Mouse (Mus musculus): ENCODE measurements around the gene Tectb. TPM values are rescaled to one million over a fixed set of nuclear protein-coding genes. Genes with fewer than 3 reads are reported as not detected.

Tectb gene
- polyA plus RNA-seq, 1 experiment from 2014 or later: not detected

DNA sequence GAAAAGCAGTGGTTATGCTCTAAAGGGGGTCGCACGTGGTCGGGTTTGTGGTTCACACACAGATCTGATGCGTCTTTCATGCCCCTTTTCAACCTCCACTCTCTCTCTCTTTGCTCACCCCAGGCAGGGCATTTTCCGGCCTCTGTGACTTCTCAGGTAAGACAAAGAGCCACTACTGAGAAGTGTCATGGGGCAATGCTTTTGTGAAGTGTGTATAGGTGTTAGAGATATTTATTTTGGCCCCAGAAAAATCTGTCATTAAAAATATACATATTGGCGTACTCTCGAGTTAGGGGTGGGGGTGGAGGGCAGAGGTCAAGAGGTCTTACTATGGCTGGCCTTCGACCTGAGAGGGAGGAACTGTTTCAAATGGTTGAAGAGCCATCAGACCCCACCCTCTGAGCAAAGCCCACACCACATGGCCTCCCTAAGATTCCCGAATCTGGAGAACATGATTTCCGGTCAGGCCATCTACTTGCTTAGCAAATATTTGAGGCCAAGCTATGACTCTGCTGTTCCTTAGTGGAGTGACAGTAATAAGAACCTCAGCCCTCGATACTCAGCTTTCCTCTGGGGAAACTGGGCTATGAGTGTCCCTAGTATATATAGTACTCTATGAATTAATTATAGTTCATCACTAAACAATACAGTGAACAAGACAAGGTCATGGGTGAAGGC is 13.3 kb downstream of the Tectb start:
- ATAC-seq (ENCODE audit: low FRiP score, low read depth): no peak
- no peaks in the 10 kb centered on the region for H3K4me1 ChIP-seq
- H3K4me3 ChIP-seq: no peak overlapping the region
- no peaks in the 10 kb centered on the region for H3K27me3 ChIP-seq (replicated peaks)
- 75% methylated on average over 11 of the region's 11 CpGs for whole genome bisulfite sequencing
- no peaks in the 10 kb centered on the region for H3K9me3 ChIP-seq
- H3K27ac ChIP-seq: no peak overlapping the region
- H3K4me2 ChIP-seq (replicated peaks): no peak overlapping the region
- no peak overlapping the region for H3K9ac ChIP-seq
- H3K36me3 ChIP-seq: no peaks in the 10 kb centered on the region

DNA sequence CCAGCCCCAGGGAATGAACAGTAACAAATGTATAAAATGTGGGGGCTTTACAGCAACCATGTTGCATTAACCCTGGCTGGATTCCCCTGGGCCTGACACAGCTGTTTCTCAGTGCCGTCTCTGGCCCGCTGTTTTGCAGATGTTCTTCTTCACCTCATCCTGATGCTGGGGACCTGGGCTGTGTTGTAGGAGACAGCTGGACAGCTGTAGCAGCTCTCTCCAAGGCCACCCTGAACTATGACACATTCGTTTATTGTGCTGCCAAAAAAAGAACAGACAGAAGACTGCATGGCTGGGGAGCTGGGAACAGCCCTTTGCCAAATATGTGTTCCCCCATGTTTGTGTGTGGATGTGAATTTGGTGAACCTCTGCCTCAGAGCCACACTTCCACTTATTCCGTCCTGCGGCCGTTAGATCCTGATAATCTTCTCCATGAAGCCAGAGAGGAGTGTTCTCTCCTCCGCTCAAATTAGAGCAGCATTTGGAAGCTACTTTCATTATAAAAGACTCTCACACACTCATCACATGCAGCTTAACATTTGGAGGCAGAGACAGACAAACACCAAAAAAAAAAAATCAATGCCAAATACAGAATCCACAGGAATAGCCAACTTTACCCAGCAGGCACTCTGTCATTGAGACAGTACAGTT is 14.1 kb downstream of the Tectb start:
- Histone ChIP-seq H3K36me3 (no peaks in the 10 kb centered on the region), H3K27me3 (replicated peaks) (no peaks in the 10 kb centered on the region), H3K9ac (no peak overlapping the region), H3K4me3 (no peak overlapping the region), H3K4me2 (replicated peaks) (no peak overlapping the region), H3K9me3 (no peaks in the 10 kb centered on the region), H3K4me1 (no peaks in the 10 kb centered on the region), H3K27ac (no peak overlapping the region)
- no peak for ATAC-seq (ENCODE audit: low FRiP score, low read depth)
- 79% methylated on average over 7 of the region's 7 CpGs for WGBS

DNA sequence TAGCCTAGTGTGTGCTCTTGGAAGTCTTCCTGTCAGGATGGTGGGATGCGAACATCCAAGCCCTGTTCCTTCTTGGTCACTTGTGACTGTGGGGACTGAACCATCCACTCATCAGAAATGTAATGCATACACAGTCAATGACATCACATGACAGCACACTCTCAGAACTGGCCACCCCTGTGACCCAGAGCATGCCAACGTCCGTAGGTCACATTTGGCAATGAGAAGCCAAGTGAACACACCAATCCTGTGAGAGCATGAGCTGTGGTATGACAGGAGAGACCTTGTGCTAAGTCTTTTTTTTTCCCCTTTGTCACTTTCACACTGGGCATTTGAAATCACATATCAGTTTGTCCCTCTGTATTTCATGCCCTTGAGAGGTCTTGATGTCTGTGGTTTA is 15.0 kb downstream of the Tectb start:
- Histone ChIP-seq H3K4me3 (no peak overlapping the region), H3K27ac (no peak overlapping the region), H3K9me3 (no peaks in the 10 kb centered on the region), H3K4me2 (replicated peaks) (no peak overlapping the region), H3K4me1 (no peaks in the 10 kb centered on the region), H3K27me3 (replicated peaks) (no peaks in the 10 kb centered on the region), H3K36me3 (no peaks in the 10 kb centered on the region), H3K9ac (no peak overlapping the region)
- ATAC-seq (ENCODE audit: low FRiP score, low read depth): no peak
- WGBS: 84% methylated on average over 3 of the region's 3 CpGs

DNA sequence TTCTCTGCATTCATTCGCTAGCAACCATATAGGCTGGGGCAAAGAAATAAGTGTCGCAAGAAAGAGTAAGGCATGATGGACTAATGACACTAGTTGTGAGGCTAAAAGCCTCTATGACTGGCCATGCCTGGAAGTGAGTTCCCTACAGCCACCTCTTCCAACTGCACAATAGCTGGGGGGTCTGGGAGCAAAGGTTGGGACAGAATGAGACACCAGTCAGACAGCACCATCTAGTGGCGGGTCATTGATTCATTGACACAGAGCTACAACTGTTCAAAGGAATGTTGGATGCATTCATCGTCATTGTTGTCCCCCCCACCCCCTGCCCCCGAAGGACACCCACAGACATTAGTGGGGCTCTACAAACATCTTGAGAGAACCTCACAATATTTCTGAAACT is 17.8 kb downstream of the Tectb start:
- peak; percentile 63; the same call in 1 of the 2 replicates for ATAC-seq (ENCODE audit: low FRiP score, low read depth)
- no peak overlapping the region for H3K4me3 ChIP-seq
- H3K9ac ChIP-seq: no peak overlapping the region
- no peaks in the 10 kb centered on the region for H3K4me1 ChIP-seq
- H3K27me3 ChIP-seq (replicated peaks): no peaks in the 10 kb centered on the region
- WGBS: 36% methylated on average over 5 of the region's 5 CpGs
- no peaks in the 10 kb centered on the region for H3K36me3 ChIP-seq
- peak overlapping the region; percentile 30; the same call in 1 of the 2 replicates for H3K4me2 ChIP-seq (replicated peaks)
- no peak overlapping the region for H3K27ac ChIP-seq
- no peaks in the 10 kb centered on the region for H3K9me3 ChIP-seq

DNA sequence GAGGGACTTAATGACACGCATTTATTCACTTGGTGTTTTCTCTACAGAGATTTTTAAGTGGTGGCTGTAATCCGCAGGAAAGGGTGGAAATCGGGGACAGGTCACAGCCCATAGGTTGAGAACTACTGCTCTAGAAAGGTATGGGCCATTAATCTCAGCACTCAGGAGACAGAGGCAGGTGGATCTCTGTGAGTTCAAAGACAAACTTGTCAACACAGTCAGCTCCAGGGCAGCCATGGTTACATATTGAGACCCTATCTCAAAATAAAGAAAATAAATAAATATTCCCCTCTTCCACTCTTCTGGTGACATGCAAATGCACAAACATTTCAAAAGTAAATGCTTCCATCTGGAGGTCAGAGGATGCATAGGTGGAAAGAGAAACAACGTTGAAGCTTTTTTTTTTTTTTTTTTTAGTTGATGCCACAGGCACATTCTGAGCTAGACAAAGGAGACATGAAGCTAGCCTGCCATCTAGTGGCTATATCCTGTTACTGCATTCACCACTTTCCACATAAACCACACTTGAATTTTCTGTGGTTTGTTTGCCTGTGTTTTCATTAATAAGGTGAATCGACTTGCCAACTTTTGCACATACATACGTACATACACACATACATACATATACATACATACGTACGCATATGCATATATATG is 26.1 kb downstream of the Tectb start:
- Histone ChIP-seq H3K4me1 (no peaks in the 10 kb centered on the region), H3K9me3 (no peaks in the 10 kb centered on the region), H3K4me3 (no peak overlapping the region), H3K27ac (no peak overlapping the region), H3K36me3 (no peaks in the 10 kb centered on the region), H3K9ac (no peak overlapping the region), H3K4me2 (replicated peaks) (no peak overlapping the region), H3K27me3 (replicated peaks) (no peaks in the 10 kb centered on the region; the same call in 1 of the 2 replicates)
- 41% methylated on average over 8 of the region's 8 CpGs for WGBS
- ATAC-seq (ENCODE audit: low FRiP score, low read depth): no peak

DNA sequence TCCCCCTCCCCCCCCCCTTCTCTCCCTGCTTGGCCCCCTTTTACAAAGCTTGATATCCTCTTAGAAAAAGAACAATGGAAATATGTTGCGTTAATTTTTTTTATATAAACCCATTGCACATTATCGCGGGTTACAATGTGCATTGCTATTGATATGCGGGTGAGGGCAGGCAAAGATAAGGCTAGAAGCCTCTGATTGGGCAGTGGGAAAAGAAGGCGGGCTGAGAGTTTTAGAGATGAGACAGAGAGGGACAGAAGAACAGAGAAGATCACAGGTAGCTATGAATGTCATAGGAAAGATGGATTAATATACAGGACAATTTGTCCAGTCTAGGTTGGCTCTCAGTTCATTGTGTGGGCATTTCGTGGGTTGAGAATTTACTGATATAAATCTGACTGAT is 26.7 kb downstream of the Tectb start:
- Histone ChIP-seq H3K9me3 (no peaks in the 10 kb centered on the region), H3K4me3 (no peak overlapping the region), H3K4me1 (no peaks in the 10 kb centered on the region), H3K4me2 (replicated peaks) (no peak overlapping the region), H3K9ac (no peak overlapping the region), H3K27me3 (replicated peaks) (no peaks in the 10 kb centered on the region; the same call in 1 of the 2 replicates), H3K27ac (no peak overlapping the region), H3K36me3 (no peaks in the 10 kb centered on the region)
- ATAC-seq (ENCODE audit: low FRiP score, low read depth): no peak
- 55% methylated on average over 6 of the region's 6 CpGs for WGBS

DNA sequence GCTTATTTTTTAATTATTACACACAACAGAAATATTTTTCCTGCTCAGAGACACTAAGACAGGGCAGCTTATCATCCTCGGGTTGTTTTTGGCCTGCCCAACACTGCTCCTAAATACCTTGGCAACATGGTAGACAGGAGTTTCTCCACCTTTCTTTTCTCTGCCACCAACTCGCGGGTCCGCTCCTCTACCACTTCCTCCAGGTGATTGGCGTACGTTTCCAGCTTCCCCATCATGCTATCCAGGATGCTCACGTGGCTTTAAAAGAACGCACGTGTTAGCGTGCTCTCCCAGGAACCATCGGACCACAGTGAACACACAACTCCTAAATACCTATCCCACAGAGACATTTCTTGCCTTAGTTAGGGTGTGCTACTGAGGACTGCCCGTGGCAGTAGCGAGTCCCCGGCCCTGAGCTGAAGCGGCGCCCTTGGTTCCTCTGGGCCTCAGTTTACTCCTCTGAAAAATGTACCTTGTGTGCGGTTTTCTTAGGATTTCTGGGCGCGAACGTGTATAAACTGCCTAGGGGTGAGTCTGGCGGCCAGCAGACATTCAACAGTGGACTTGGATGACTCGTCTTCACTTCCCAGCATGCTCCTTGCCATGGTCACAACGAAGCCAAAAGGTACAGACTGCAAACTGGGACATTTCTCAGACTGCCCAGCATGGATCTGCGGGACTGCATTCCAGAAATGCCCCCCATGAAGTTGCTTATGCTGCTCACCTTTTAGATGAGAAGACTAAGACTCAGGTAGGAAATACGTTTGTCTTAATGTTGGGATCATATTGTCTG is 27.4 kb downstream of the Tectb start:
- 67% methylated on average over 25 of the region's 25 CpGs for WGBS
- Histone ChIP-seq H3K4me2 (replicated peaks) (no peak overlapping the region), H3K4me1 (no peaks in the 10 kb centered on the region), H3K27me3 (replicated peaks) (no peaks in the 10 kb centered on the region; the same call in 1 of the 2 replicates), H3K4me3 (no peak overlapping the region), H3K9ac (no peak overlapping the region), H3K27ac (no peak overlapping the region), H3K36me3 (no peaks in the 10 kb centered on the region), H3K9me3 (no peaks in the 10 kb centered on the region)
- ATAC-seq (ENCODE audit: low FRiP score, low read depth): no peak

DNA sequence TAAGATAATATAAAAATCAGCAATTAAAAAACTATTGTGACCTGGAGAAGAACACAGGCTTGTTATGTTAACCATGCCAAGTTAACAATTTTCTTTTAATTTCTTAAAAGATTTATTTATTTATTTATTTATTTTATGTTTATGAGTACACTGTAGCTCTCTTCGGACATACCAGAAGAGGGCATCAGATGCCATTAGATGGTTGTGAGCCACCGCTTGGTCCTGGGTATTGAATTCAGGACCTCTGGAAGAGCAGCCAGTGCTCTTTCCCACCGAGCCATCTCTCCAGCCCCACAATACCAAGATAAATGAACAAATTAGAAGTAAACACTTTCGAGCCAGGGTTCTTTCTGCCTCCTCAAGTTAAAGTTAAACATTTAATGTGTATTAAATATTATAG is 28.1 kb downstream of the Tectb start:
- H3K36me3 ChIP-seq: no peaks in the 10 kb centered on the region

DNA sequence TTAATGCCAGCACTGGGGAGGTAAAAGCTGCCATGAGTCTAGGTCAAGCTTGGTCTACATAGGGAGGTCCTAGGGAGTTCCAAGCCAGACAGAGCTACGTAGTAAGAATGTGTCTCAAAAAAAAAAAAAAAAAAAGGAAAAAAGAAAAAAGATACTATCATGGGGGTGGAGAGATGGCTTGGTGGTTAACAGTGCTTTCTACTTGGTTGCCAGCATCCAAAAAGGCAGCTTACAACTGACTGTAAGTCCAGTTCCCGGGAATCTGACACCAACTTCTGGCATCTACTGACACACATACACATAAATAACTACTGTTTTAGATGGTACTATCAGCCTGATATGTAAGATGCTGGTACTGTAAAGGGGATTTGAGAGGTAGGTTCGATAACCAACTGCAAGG is 28.6 kb downstream of the Tectb start:
- H3K36me3 ChIP-seq: no peaks in the 10 kb centered on the region
- H3K4me2 ChIP-seq (replicated peaks): no peak overlapping the region
- H3K4me3 ChIP-seq: no peak overlapping the region
- WGBS: 87% methylated on average over 3 of the region's 3 CpGs
- no peak overlapping the region for H3K9ac ChIP-seq
- no peak overlapping the region for H3K27ac ChIP-seq
- no peaks in the 10 kb centered on the region for H3K9me3 ChIP-seq
- H3K27me3 ChIP-seq (replicated peaks): no peaks in the 10 kb centered on the region; the same call in 1 of the 2 replicates
- no peak for ATAC-seq (ENCODE audit: low FRiP score, low read depth)
- no peaks in the 10 kb centered on the region for H3K4me1 ChIP-seq

More for the DNA sequence above, 28.1 kb downstream of the Tectb start:
- Histone ChIP-seq H3K4me2 (replicated peaks) (no peak overlapping the region), H3K9me3 (no peaks in the 10 kb centered on the region), H3K27me3 (replicated peaks) (no peaks in the 10 kb centered on the region; the same call in 1 of the 2 replicates), H3K4me1 (no peaks in the 10 kb centered on the region), H3K27ac (no peak overlapping the region), H3K9ac (no peak overlapping the region), H3K4me3 (no peak overlapping the region)
- ATAC-seq (ENCODE audit: low FRiP score, low read depth): no peak
- WGBS: 81% methylated on average over 4 of the region's 4 CpGs

DNA sequence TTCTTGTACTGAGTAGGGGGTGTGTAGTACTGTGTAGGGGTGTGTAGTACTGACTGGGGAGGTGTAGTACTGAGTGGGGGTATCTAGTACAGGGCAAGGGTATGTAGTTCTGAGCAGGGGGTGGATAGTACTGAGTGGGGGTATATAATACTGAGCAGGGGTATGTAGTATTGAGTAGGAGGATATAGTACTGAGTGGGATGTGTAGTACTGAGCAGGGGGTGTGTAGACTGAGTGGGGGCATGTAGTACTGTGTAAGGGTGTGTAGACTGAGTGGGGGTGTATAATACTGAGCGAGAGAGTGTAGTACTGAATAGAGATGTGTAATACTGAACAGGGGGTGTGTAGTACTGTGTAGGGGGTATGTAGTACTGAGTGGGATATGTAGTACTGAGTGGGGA is 31.2 kb downstream of the Tectb start:
- ATAC-seq (ENCODE audit: low FRiP score, low read depth): no peak; the same call in 1 of the 2 replicates

DNA sequence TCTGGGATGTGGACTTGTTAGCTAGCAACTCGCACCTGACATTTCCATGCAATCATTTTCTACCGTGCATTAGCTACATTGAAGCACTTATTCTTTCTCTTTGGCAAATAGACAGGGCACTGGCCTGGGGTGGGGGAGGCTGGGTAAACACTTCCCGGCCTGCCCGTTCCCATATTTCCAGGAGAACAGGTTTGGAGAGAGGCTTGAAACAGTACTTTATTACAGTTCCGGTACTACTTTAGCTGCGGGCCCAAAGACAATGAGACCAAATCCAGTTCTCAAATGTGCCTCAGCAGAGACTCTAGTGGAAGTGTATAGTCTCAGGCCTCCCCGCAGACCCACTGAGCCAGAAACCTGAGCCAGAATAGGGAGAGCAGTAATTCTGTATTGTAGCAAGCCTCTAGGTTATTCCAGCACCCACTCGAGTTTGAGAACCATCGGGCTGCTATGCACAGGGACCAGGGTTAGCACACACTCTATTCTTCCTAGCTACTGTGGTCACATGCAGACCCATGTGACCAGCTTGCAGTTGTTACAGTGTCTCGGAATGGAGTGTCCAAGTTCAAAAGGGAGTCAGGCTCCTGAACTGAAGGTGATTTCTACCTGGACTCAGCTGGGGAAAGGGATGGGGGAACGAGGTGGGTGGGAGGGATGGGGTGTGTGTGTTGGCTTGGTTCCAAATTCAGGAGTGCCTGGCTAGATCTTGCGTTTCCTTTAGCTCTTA is 33.2 kb downstream of the Tectb start:
- Histone ChIP-seq H3K27ac (no peak overlapping the region), H3K4me2 (replicated peaks) (no peak overlapping the region), H3K4me1 (no peaks in the 10 kb centered on the region), H3K27me3 (replicated peaks) (no peaks in the 10 kb centered on the region), H3K36me3 (no peaks in the 10 kb centered on the region), H3K9me3 (no peaks in the 10 kb centered on the region), H3K9ac (no peak overlapping the region), H3K4me3 (no peak overlapping the region)
- no peak for ATAC-seq (ENCODE audit: low FRiP score, low read depth)
- 86% methylated on average over 12 of the region's 12 CpGs for WGBS

More for the DNA sequence above, 31.2 kb downstream of the Tectb start:
- H3K27ac ChIP-seq: no peak overlapping the region
- H3K9me3 ChIP-seq: no peaks in the 10 kb centered on the region
- H3K9ac ChIP-seq: no peak overlapping the region
- WGBS: 93% methylated on average over 1 of the region's 1 CpGs
- no peaks in the 10 kb centered on the region for H3K4me1 ChIP-seq
- no peak overlapping the region for H3K4me3 ChIP-seq
- H3K36me3 ChIP-seq: no peaks in the 10 kb centered on the region
- H3K27me3 ChIP-seq (replicated peaks): no peaks in the 10 kb centered on the region
- no peak overlapping the region for H3K4me2 ChIP-seq (replicated peaks)

All from neural tube, embryonic 12.5 days (tissue).